Mouse (Mus musculus): ENCODE results near the gene Mapkap1. TPM values are rescaled to one million over a fixed set of nuclear protein-coding genes. Genes with fewer than 3 reads are reported as not detected.

The Mapkap1 gene
- total and polyA plus RNA-seq, 3 experiments = 39.4 to 45.8 (median 40.7) TPM

DNA sequence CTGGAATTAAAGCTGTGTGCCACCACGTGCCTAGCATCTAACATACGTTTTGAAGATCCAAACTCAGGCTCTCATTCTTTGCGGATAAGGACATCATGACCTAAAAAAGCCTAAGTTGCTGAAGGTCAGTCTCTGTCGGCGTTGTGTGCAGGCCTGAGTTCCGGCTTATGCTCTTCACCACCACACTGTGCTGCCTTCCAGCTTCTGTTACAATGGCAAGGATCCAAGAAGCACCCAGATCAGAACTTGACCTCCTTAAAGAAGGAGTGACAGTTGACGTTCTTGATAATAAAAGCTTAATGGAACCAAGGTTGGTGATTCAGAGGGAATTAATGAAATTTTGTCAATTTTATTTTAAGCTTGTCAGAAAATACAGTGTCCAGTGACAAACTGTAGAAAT, 80.7 kb downstream of the Mapkap1 start:
- Histone ChIP-seq H3K27ac (ENCODE audit: insufficient read depth, low read depth) (no peak overlapping the region), H3K4me3 (replicated peaks in 1 of 3; ENCODE audit: low read depth in 2 of 3, low read length in 2 of 3, poor library complexity in 1 of 3) (no peak overlapping the region), H3K79me2 (replicated peaks; ENCODE audit: control insufficient read depth, extremely low read depth, insufficient read depth, poor library complexity, severe bottlenecking) (no peaks in the 10 kb centered on the region), H3K9me3 (replicated peaks; ENCODE audit: low read length) (no peaks in the 10 kb centered on the region), H3K4me2 (ENCODE audit: insufficient read depth, low read depth, poor library complexity, severe bottlenecking) (no peak overlapping the region), H3K27me3 (replicated peaks) (no peaks in the 10 kb centered on the region), H3K36me3 (replicated peaks in 1 of 2; ENCODE audit: control insufficient read depth in 1 of 2, insufficient read depth in 1 of 2, low read length in 1 of 2) (peaks cover 2 to 20% of the 10 kb centered on the region in 2 experiments), H3K4me1 (ENCODE audit: control insufficient read depth in 1 of 2, insufficient read depth in 2 of 2) (no peaks in the 10 kb centered on the region), H3K9ac (ENCODE audit: insufficient read depth, low read depth) (no peak overlapping the region)
- DNase-seq (ENCODE audit: extremely low read depth) = no peak
- TF ChIP-seq CHD2 (IDR thresholded peaks at IDR 0.05; ENCODE audit: low read length) (no peak), SIN3A (IDR thresholded peaks at IDR 0.05; ENCODE audit: low read length) (no peak), ETS1 (conservative IDR thresholded peaks at IDR 0.05; ENCODE audit: low read depth, low read length) (no peak), ZC3H11A (IDR thresholded peaks at IDR 0.05; ENCODE audit: low read depth, low read length) (no peak), HCFC1 (IDR thresholded peaks at IDR 0.05; ENCODE audit: low read depth, low read length) (no peak), PAX5 (IDR thresholded peaks at IDR 0.05; ENCODE audit: low read length) (no peak), MAX (IDR thresholded peaks at IDR 0.05; ENCODE audit: low read length) (no peak), CHD1 (IDR thresholded peaks at IDR 0.05; ENCODE audit: low read depth, low read length) (no peak), TCF12 (IDR thresholded peaks at IDR 0.05; ENCODE audit: low read depth, low read length) (no peak)
- dilution Hi-C loops (cut with MboI; ENCODE audit: extremely low pct_ligation_motif_present, extremely low pct_unique_long_range_greater_than_20kb, low sequenced_read_pairs) (no loop called here), in situ Hi-C loops (cut with MboI; ENCODE audit: low pct_ligation_motif_present, low pct_unique_long_range_greater_than_20kb, low sequenced_read_pairs) (no loop called here)

GRCm38 (mm10) chr2:34503975-34504730, 97.6 kb downstream of the Mapkap1 start:
- Histone ChIP-seq H3K4me1 (ENCODE audit: control insufficient read depth in 1 of 2, insufficient read depth in 2 of 2) (0 out of 4 replicates have a peak, but pooled peaks cover 0 to 2% of the 10 kb centered on the region in 2 experiments), H3K9ac (ENCODE audit: insufficient read depth, low read depth) (no peak overlapping the region), H3K79me2 (replicated peaks; ENCODE audit: control insufficient read depth, extremely low read depth, insufficient read depth, poor library complexity, severe bottlenecking) (no peaks in the 10 kb centered on the region), H3K36me3 (replicated peaks in 1 of 2; ENCODE audit: control insufficient read depth in 1 of 2, insufficient read depth in 1 of 2, low read length in 1 of 2) (peaks cover 3 to 17% of the 10 kb centered on the region in 2 experiments), H3K9me3 (replicated peaks; ENCODE audit: low read length) (no peaks in the 10 kb centered on the region), H3K4me3 (replicated peaks in 1 of 3; ENCODE audit: low read depth in 2 of 3, low read length in 2 of 3, poor library complexity in 1 of 3) (no peak overlapping the region), H3K27ac (ENCODE audit: insufficient read depth, low read depth) (no peak overlapping the region), H3K27me3 (replicated peaks) (no peaks in the 10 kb centered on the region), H3K4me2 (ENCODE audit: insufficient read depth, low read depth, poor library complexity, severe bottlenecking) (no peak overlapping the region)
- TF ChIP-seq SIN3A (IDR thresholded peaks at IDR 0.05; ENCODE audit: low read length) = no peak
- no peak for TF ChIP-seq ZKSCAN1 (IDR thresholded peaks at IDR 0.05; ENCODE audit: borderline replicate concordance, low read depth, low read length)
- no peak for TF ChIP-seq RAD21 (IDR thresholded peaks at IDR 0.05; ENCODE audit: low read depth, low read length)
- no peak for TF ChIP-seq ETS1 (conservative IDR thresholded peaks at IDR 0.05; ENCODE audit: low read depth, low read length)
- TF ChIP-seq USF2 (conservative IDR thresholded peaks at IDR 0.05; ENCODE audit: low read depth, low read length) = no peak
- no peak for TF ChIP-seq POLR2AphosphoS2 (IDR thresholded peaks at IDR 0.05; ENCODE audit: low read depth, low read length)
- TF ChIP-seq JUND (conservative IDR thresholded peaks at IDR 0.05; ENCODE audit: low read depth, low read length) = no peak
- no peak for TF ChIP-seq MYC (IDR thresholded peaks at IDR 0.05; ENCODE audit: low read depth, low read length)
- in situ Hi-C loops (cut with MboI; ENCODE audit: low pct_ligation_motif_present, low pct_unique_long_range_greater_than_20kb, low sequenced_read_pairs) (no loop called here), dilution Hi-C loops (cut with MboI; ENCODE audit: extremely low pct_ligation_motif_present, extremely low pct_unique_long_range_greater_than_20kb, low sequenced_read_pairs) (no loop called here)
- DNase-seq (ENCODE audit: extremely low read depth) = no peak

Data from CH12.LX (cell line).